Mouse (Mus musculus) lung, postnatal 0 days (tissue): ENCODE measurements at regions not wholly inside any gene's neighbourhood (a gene's known extent, or its start where the extent isn't known, plus 50 kb on each side); places are given as distances from the start of the nearest gene placed in this dataset.

Source experiments
- CTCF ChIP-seq: IDR thresholded peaks from 2 replicates; pipeline ENCODE4 v1.5.1; 2016; ENCODE audit warnings: antibody characterized with exemption, mild to moderate bottlenecking
- EP300 ChIP-seq: IDR thresholded peaks from 2 replicates; pipeline ENCODE4 v1.6.1; 2016; ENCODE audit warnings: antibody characterized with exemption, mild to moderate bottlenecking, control low read depth

- no peak for TF ChIP-seq CTCF
- TF ChIP-seq EP300 = no peak
These were observed 98.0 kb upstream of the Tbc1d5 start for GRCm38 (mm10) chr17:51277161-51277560.
